Mouse (Mus musculus) stomach, postnatal 0 days (tissue): Measurements from ENCODE around the gene 4930412O13Rik. TPM values are rescaled to one million over a fixed set of nuclear protein-coding genes. Genes with fewer than 3 reads are reported as not detected.

Source experiments
- ATAC-seq: fragments of 200-750 bp; cut with Nextera tagmentation; 2 replicates; pipeline ENCODE4 v1.8.0; 2017; ENCODE audit not compliant: low FRiP score, low TSS enrichment
- DNase-seq: peaks from one replicate; pipeline ENCODE4 v3.0.0-alpha.2; 2016; ENCODE audit warnings: low spot score
- H3K27ac ChIP-seq: fragments of 300-500 bp; sonication (generic); replicated peaks from 2 replicates; pipeline ENCODE4 v1.5.1; 2014; ENCODE audit warnings: mild to moderate bottlenecking, control low read depth
- H3K27me3 ChIP-seq: fragments of 300-500 bp; sonication (generic); 2 replicates; pipeline ENCODE4 v1.6.1; 2014; ENCODE audit warnings: low read length; ENCODE audit not compliant: control insufficient read depth, insufficient read depth
- H3K36me3 ChIP-seq: fragments of 300-500 bp; sonication (generic); 2 replicates; pipeline ENCODE4 v1.6.1; 2014; ENCODE audit warnings: low read length, mixed read lengths; ENCODE audit not compliant: control insufficient read depth, insufficient read depth
- H3K4me1 ChIP-seq: fragments of 300-500 bp; sonication (generic); replicated peaks from 2 replicates; pipeline ENCODE4 v1.6.1; 2014; ENCODE audit warnings: antibody characterized with exemption; ENCODE audit not compliant: control insufficient read depth, insufficient read depth
- H3K4me2 ChIP-seq: fragments of 300-500 bp; sonication (generic); replicated peaks from 2 replicates; pipeline ENCODE4 v1.6.1; 2014; ENCODE audit warnings: low read depth, mild to moderate bottlenecking, control low read depth, moderate library complexity
- H3K4me3 ChIP-seq: fragments of 300-500 bp; sonication (generic); 2 replicates; pipeline ENCODE4 v1.5.1; 2014; ENCODE audit warnings: low read depth, low read length, control low read depth
- H3K9ac ChIP-seq: fragments of 300-500 bp; sonication (generic); 2 replicates; pipeline ENCODE4 v1.6.1; 2014; ENCODE audit warnings: mild to moderate bottlenecking, low read length, control low read depth, mixed read lengths
- H3K9me3 ChIP-seq: fragments of 300-500 bp; sonication (generic); 2 replicates; pipeline ENCODE4 v1.6.1; 2016; ENCODE audit warnings: low read length; ENCODE audit not compliant: control insufficient read depth
- CTCF ChIP-seq: IDR thresholded peaks from 2 replicates; pipeline ENCODE4 v1.5.1; 2016; ENCODE audit warnings: antibody characterized with exemption, low read depth, mild to moderate bottlenecking, moderate library complexity
- EP300 ChIP-seq: optimal IDR thresholded peaks from 2 replicates; pipeline ENCODE3; 2016; ENCODE audit warnings: antibody characterized with exemption
- WGBS: fragments of 180-500 bp; shearing (Covaris S2); extraction: QIAGEN DNeasy Blood & Tissue Kit; methylation state at CpG from one replicate; pipeline ENCODE4 v1.1.7; 2014; 5-methylcytosine and 5-hydroxymethylcytosine counted together
- polyA plus RNA-seq: library from polyadenylated mRNA; unstranded; fragments of >200 nt; fragmentation: Nextera tagmentation; extraction: Ambion mirVana; gene quantifications from 2 replicates; pipeline ENCODE4 v1.2.1, GENCODE M21; 2015

The 4930412O13Rik gene
- polyA plus RNA-seq, 1 experiment from 2014 or later = not detected

- WGBS = 55% methylated on average over 12 of the region's 12 CpGs
- no peak overlapping the region for H3K4me2 ChIP-seq
- TF ChIP-seq EP300 (no peak), CTCF (no peak)
- no peaks in the 10 kb centered on the region for H3K9me3 ChIP-seq
- ATAC-seq (no peak), DNase-seq (no peak)
- no peak overlapping the region for H3K4me3 ChIP-seq
- no peak overlapping the region for H3K9ac ChIP-seq
- H3K27me3 ChIP-seq = 0 out of 2 replicates have a peak, but pooled peaks cover 2% of the 10 kb centered on the region
- H3K27ac ChIP-seq = no peak overlapping the region
- no peaks in the 10 kb centered on the region for H3K4me1 ChIP-seq
- H3K36me3 ChIP-seq = no peaks in the 10 kb centered on the region
These were observed 13.8 kb upstream of the 4930412O13Rik start for GRCm38 (mm10) chr2:9867092-9867825.

GRCm38 (mm10) chr2:9871141-9871716 lies 9.8 kb upstream of the 4930412O13Rik start:
- no peak for ATAC-seq
- no peak for DNase-seq
- no peaks in the 10 kb centered on the region for H3K9me3 ChIP-seq
- no peaks in the 10 kb centered on the region for H3K36me3 ChIP-seq
- TF ChIP-seq EP300 = no peak
- no peak for TF ChIP-seq CTCF
- H3K27ac ChIP-seq = no peak overlapping the region
- H3K4me1 ChIP-seq = no peaks in the 10 kb centered on the region
- H3K4me3 ChIP-seq = no peak overlapping the region
- H3K4me2 ChIP-seq = no peak overlapping the region
- 56% methylated on average over 4 of the region's 4 CpGs for WGBS
- H3K9ac ChIP-seq = no peak overlapping the region
- H3K27me3 ChIP-seq = 0 out of 2 replicates have a peak, but pooled peaks cover 2% of the 10 kb centered on the region

GRCm38 (mm10) chr2:9871798-9872197 lies 9.3 kb upstream of the 4930412O13Rik start:
- H3K4me1 ChIP-seq = no peaks in the 10 kb centered on the region
- DNase-seq (no peak), ATAC-seq (no peak)
- no peak overlapping the region for H3K9ac ChIP-seq
- H3K27me3 ChIP-seq = 0 out of 2 replicates have a peak, but pooled peaks cover 2% of the 10 kb centered on the region
- no peak overlapping the region for H3K4me3 ChIP-seq
- H3K27ac ChIP-seq = no peak overlapping the region
- H3K4me2 ChIP-seq = no peak overlapping the region
- H3K36me3 ChIP-seq = no peaks in the 10 kb centered on the region
- no peaks in the 10 kb centered on the region for H3K9me3 ChIP-seq
- TF ChIP-seq EP300 (no peak), CTCF (no peak)
- WGBS = 59% methylated on average over 6 of the region's 6 CpGs

GRCm38 (mm10) chr2:9872682-9873081 lies 8.4 kb upstream of the 4930412O13Rik start:
- H3K27me3 ChIP-seq = 0 out of 2 replicates have a peak, but pooled peaks cover 2% of the 10 kb centered on the region
- H3K9me3 ChIP-seq = no peaks in the 10 kb centered on the region
- H3K4me3 ChIP-seq = no peak overlapping the region
- no peaks in the 10 kb centered on the region for H3K4me1 ChIP-seq
- DNase-seq = no peak
- no peak for TF ChIP-seq EP300
- no peak for TF ChIP-seq CTCF
- ATAC-seq = no peak
- H3K36me3 ChIP-seq = no peaks in the 10 kb centered on the region
- H3K27ac ChIP-seq = no peak overlapping the region
- 25% methylated on average over 12 of the region's 12 CpGs for WGBS
- H3K4me2 ChIP-seq = no peak overlapping the region
- no peak overlapping the region for H3K9ac ChIP-seq

- 0 out of 2 replicates have a peak, but pooled peaks cover 2% of the 10 kb centered on the region for H3K27me3 ChIP-seq
These were observed 7.3 kb upstream of the 4930412O13Rik start for GRCm38 (mm10) chr2:9873757-9874156.

More at GRCm38 (mm10) chr2:9873757-9874156, 7.3 kb upstream of the 4930412O13Rik start:
- Histone ChIP-seq H3K4me3 (no peak overlapping the region), H3K36me3 (no peaks in the 10 kb centered on the region), H3K27ac (no peak overlapping the region), H3K4me2 (no peak overlapping the region), H3K9me3 (no peaks in the 10 kb centered on the region), H3K4me1 (0 out of 2 replicates have a peak, but pooled peaks cover 2% of the 10 kb centered on the region), H3K9ac (no peak overlapping the region)
- TF ChIP-seq CTCF (no peak), EP300 (no peak)
- DNase-seq (no peak), ATAC-seq (no peak)
- WGBS = 50% methylated on average over 2 of the region's 2 CpGs
